Mouse (Mus musculus) adrenal gland, adult (tissue): ENCODE results near the gene Slc16a12.
"Not testable (repeated sequence)": the region's sequence is repeated elsewhere in the genome, so short reads cannot be mapped to it uniquely, and the experiment has no call there.

Source experiments
- DNase-seq, 2 experiments: peaks; one replicate each; pipeline ENCODE4 v3.0.0; 2022 to 2023; ENCODE audit warnings: low spot score in 1 of 2; ENCODE audit not compliant: inconsistent age in 2 of 2

Gene Slc16a12

DNA sequence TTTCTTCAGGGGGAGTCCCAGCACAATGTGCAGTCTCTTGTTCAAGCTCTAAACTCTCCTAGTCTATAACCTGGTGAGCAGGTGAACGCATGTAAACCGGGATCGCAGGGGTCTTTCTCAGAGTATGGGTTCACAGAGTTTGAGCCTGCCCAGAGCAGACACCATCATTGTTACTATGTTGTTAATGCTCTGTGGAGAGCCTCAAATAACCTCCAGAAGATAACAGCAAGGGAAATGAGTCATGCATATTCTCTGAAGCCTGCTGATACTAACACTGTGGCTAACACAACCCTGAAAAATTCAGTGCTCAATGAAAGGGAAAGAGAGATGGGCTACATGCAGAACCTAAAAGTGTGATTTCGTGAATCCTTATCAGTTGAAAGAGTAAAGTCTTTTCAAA is 68.7 kb downstream of the Slc16a12 start:
- DNase-seq = peak in 1 of 2 experiments; percentile 22

DNA sequence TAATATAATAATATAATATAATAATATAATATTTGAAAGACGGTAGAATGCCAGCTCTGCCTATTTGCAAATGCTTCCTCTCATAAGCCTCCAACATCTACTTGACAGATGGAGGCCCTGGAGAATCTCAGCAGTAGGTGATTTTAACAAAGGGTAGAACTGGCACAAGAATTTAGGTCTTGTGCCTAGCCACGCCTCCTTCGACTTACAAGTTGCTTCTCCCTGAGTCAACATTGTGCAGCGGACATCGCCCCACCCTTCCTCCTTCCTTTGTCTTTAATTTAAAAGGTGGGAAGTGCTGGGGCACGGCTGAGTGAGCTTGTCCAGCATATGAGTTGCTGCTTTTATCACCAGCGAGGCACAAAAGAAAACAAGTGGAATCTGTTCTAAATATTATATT is 73.6 kb downstream of the Slc16a12 start:
- DNase-seq = peak in 1 of 2 experiments; percentile 31

DNA sequence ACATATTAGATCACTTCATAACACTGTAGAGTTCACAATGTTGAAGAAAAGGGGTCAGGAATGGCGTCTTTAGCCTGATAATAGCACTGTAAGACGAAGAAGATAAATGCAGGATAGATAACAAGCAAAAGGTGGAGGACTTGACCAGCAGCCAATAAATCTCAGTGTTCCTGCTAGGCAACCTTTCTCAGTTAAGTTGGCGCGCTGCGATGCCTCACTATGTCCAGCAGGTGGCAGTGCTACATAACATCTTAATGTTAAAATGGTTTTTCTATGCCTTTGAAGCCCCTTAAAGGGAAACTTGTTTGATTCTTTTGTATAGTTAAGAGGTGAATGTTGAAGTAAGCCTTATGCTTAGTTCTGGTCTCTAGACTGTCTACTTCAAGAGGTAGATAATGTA is 81.0 kb downstream of the Slc16a12 start:
- peak; percentile 48 to 89 for DNase-seq

DNA sequence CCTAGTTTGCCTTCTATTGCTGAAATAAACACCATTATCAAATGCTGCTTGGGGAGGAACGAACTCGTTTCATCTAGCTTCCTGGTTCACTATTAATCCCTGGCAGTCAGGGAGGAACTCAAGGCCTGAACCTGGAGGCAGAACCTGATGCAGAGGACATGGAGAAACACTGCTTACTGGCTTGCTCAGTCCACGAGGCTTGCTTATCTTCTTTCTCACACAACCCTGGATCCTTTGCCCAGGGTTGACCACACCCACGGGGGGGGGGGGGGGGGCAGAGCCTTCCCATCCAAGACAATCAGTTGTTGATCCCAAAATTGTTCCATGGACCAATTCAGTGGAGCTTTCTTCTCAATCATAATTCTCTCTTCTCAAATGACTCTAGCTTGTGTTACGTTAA is 84.3 kb downstream of the Slc16a12 start:
- DNase-seq = no peak

DNA sequence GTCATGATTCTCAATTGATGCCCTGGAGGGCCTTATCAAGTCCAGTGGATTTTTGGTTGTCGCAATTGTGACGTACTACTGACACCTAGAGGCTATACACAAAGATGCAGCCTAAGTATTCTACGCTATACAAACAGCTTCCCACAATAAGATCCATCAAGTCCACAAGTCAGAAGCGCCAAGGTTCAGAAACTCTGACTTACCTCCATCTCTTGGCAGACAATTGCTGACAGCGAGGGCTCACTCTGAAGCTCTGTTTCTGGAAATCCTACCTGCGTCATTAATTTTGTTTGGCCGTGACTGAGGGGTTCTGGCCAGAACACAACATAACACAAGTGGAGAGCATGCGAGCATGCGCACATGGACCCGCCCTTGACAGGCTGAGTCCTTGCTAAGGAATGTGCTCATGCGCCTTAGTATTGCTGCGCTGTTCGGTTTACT is 85.0 kb downstream of the Slc16a12 start:
- peak; percentile 78 to 89 for DNase-seq

DNA sequence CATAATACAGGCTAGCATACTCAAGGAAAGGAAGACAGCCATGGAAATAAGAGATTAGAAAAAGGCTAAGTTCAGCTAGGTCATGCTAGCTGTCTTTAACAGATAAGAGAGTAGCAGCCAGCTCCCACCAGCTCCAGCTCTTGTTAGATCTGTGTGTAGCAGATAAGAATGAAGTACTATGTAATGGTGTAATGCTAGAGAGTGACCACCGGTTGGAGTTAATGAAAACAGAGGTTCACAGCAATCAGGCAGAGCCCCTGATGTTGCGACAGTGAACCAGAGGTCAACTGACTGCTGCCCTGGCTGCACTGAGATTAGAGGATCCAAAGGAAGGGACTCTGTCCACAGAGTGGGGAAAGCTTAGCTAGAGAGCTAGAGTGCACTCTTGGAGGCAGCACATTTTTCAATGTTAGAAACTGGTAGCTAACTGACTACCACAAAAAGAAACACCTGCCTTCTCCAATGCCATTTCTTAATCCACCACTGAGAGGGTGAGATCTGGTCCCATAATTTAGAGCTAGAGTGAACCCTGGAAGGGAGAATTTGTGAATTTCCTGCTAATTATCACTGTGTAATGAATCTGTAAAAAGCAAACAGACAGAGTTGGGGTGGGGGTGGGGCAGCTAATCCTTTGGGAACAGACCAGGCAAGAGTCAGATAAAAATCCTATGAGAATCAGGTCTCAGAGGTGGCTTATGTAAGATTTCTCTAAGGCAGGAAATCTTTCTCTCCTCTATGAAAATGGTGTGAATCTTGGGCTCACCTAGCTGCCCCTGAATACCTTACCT is 90.4 kb downstream of the Slc16a12 start:
- no peak for DNase-seq

DNA sequence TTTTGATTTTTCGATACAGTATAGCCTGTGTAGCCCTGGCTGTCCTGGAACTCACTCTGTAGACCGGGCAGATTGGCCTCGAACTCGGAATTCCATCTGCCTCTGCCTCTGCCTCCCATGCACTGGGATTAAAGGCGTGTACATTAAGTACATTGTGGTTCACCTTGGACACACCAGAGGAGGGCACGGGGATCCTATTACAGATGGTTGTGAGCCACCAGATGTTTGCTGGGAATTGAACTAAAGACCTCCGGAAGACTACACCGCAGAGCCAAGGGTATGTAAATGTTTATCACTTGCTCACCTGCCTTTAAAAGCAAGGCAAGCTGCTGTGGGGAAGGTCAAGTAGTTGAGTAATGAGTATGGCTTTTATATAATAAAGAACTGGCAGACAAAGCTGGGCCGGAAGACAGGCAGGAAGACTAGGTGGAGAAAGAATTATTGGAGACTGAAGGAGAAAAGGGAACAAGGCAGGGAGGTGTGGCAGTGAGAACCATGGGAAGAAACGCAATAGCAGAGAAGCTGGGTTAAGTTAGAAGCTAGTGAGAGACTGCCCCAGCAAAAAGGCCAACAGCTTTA is 91.8 kb downstream of the Slc16a12 start:
- no peak for DNase-seq

DNA sequence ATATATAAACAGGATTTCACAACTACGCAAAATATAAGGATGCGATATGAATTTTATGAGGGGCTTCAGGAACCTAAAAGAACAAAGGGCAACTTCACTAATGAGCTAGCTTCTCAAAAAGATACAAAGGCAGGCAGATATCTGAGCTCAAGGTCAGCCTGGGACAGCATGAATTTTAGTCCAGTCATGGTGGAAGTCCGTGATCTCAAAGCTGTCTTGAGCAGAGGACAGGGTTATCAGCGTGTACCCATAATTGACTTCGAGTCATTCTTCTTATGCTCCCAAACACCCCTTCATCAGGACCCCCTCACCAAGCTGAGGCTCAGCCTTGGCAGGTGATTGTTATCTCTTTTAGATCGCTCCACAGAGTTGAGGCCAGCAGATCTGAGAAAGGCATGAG is 96.1 kb downstream of the Slc16a12 start:
- no peak for DNase-seq

DNA sequence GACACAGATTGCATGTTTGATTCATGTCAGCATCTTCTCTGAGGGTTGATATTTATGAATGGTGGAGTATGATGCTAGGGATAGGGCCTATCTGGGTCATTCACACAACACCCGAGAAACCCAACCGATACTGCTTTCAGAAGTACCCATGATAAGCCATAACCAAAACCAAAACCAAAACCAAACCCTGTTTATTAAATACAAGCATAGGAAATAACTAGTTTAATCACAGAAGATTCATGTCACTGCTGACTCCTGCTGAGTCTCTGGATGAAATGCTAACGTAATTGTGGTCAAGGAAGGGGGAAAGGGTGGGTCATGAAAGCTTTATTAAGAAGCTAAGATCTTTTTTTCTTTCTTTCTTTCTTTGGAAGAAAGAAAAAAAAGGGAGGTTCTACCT is 96.8 kb downstream of the Slc16a12 start:
- DNase-seq = no peak

DNA sequence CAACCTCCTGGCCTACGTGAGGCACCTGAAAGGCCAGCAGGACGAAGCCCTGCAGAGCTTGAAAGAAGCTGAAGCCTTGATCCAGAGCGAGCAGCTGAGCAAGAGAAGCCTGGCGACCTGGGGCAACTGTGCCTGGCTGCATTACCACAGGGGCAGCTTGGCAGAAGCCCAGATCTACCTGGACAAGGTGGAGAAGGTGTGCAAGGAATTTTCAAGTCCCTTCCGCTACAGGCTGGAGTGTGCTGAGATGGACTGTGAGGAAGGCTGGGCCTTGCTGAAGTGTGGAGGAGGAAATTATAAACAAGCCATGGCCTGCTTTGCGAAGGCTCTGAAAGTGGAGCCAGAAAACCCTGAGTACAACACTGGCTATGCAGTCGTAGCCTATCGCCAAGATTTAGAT is 99.5 kb downstream of the Slc16a12 start:
- DNase-seq = not testable (repeated sequence)

DNA sequence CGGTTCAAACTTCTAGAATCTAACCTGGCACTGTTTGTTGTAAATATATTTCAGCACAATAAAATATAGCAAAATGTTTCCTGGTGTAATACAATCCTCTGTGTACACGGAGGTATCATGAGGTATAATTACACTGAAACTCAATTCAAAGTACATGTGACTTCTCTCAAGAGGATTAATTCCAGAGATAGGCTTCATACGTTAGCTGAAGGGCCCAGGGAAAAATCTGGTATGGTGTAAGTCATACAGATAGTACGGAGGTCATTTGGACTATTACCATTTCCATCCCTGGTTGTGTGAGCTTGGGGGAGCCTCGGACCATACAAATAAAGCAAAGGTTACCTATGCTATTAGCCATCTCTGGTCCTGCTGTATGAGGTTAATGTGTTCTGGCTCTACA is 104.5 kb downstream of the Slc16a12 start:
- no peak for DNase-seq

DNA sequence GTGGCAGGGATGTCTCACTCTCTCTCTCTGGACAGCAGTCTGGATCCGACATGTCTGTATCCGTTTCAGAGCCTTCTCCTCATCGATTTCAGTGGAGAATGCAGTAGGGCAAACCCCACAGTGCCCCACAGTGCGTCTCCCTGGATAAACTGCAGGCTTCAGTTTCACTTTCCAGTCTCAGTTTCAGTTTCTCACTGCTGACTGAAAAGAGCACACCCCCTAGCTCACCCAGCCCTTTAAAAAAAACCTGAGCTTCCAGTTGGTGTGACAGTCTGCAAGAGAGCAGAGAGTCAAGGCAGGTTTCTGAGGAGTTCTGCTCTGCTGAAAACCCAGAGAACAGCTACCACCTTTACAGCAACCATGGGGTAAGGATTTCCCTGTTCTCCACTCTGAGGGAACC is 106.5 kb downstream of the Slc16a12 start, which contains the start of the genes Ifit1bl2 and Ifit1:
Gene Ifit1bl2, minus strand, starts transcription at position 121 of the 400 bp plus-strand sequence.
Gene Ifit1, plus strand, starts transcription at position 249 of the 400 bp plus-strand sequence.
- peak; percentile 17 to 72 for DNase-seq

DNA sequence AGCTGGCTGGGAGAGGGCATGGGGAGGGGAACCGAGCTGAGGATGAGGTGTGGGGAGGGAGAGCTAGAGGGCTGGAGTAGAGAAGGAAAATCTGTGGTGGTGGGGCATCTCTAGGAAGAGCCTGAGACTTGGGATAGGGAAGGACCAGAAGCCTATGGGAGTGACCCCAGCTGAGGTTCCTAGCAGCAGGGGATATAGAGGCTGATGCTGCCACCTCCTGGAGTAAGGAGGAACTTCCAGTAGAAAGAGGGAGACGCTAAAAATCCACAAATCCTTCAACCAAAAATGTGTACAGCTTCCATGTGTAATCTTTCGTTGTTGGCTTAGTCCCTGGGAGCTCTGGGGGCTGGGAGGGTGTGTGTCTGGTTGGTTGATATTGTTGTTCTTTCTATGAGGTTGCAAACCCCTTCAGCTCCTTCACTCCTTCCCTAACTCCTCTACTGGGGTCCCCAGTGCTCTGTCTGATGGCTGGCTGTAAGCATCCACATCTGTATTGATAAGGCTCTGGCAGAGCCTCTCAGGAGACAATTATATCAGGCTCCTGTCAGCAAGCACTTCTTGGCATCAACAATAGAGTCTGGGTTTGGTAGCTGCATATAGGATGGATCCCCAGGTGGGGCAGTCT is 110.0 kb downstream of the Slc16a12 start:
- DNase-seq = peak; percentile 61 to 89

DNA sequence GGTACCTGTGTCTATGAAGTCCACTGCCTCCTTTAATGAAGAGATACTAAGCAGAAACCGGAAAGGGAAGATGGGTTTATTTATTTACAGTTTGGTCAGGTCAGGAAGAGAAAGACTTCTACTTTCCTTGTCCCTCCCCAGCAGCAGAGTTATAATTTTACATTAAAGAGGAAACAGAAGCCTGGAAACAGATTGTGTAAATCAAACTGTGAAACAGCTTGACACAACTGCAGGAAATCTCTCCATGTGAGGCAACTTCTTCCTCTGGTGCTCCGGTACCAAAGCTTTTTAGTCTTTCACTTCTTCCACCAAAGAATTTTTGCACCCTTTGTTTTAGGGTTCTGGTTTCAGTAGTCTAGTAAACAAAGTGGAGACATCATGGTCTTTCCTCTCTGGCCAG is 113.6 kb downstream of the Slc16a12 start:
- no peak for DNase-seq

DNA sequence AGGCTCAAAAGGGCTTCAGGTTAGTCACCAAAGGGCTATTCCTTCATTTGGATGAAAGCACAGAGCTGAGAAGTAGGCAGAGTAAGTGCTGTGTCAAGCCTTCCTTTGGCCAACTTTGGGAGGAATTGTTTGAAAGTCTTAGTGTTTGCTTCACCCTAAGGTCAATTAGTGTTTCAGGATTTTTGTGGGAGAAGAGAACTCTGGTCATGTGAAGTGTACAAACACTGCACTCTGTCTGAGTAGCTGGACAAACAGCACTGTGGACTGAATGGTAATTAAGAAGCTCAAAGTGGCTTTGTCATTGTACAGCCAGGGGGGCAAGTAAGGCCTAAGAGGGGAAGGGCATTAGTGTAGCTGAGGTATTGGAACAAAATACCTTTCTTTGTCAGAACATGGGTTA is 115.6 kb downstream of the Slc16a12 start:
- DNase-seq = no peak

DNA sequence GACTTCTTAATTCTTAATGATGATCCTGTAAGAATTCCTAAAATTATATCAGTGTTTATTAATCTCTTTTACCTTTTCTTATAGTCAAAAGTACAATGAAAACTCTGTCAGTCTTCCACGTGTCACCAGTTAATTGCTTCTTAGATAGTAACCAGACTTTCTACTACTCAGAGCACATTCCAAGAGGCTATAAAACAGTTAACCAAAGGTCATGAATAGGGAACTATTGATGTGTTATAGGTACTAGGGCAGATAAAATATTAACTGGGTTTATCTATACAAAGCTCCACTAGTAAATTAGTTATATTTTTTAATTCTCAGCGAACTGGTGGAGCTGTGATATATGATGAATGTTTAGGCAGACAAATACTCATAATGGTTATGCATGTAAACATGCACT is 119.6 kb downstream of the Slc16a12 start:
- no peak for DNase-seq

DNA sequence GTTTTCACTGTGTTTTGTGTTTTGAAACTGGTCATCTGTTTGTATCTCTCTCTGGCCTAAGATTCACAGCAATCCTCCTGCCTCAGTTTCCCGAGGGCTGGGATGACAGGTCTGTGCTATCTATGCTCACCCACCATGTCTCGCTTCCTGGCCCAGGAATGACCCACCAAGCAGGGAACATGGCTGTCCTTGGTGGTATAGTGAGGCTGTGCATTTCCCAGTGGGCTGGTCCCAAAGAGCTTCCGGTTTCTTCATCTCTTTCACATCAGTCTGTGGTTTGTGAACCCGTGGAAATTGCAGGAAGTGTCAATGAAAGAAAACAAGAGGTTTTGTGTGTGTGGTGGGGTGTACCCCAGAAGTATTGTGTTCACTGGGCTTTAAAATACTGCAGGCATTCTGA is 122.4 kb downstream of the Slc16a12 start:
- no peak for DNase-seq

DNA sequence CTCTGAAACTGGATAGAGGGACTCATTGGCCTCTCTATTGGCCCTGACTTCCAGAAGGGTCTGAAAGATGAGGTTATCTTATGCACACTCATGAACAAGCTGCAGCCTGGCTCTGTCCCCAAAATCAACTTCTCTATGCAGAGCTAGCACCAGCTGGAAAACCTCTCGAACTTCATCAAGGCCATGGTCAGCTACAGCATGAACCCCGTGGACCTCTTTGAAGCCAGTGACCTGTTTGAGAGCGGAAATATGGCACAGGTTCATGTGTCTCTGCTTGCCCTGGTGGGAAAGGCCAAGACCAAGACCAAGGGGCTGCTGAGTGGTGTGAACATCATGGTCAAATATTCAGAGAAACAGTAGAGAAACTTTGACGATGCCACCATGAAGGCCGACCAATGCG is 123.3 kb downstream of the Slc16a12 start:
- DNase-seq = no peak

DNA sequence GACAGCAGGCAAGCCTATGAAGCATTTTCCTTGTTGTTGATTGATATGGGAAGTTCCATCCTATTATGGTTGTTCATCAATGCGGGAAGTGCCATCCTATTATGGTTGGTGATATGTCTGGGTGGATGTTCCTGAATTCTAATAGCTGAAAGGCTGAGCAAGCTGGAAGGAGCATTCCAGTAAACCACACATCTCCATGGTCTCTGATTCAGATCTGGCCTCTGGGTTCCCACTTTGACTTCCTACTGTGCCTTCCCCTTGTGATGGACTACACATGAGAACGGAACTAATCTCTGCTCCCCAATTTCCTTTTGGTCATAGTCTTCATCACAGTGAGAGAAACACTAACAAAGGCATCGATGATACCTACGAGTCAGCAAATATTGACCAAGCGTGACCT is 126.2 kb downstream of the Slc16a12 start:
- DNase-seq = no peak
